Mouse (Mus musculus) brain, embryonic 14.5 days (tissue): ENCODE results near the gene Slc9a8.

Experiments
- CTCF ChIP-seq: fragments of 200-500 bp; IDR thresholded peaks from 2 replicates; pipeline ENCODE4 v1.5.1; 2012; ENCODE audit warnings: inconsistent platforms, mild to moderate bottlenecking, moderate library complexity, borderline replicate concordance; ENCODE audit not compliant: insufficient read depth, insufficient read length; ENCODE audit errors: extremely low read depth
- POLR2A ChIP-seq: fragments of 200-500 bp; IDR thresholded peaks from 2 replicates; pipeline ENCODE4 v1.6.1; 2012; ENCODE audit warnings: mild to moderate bottlenecking, inconsistent platforms, borderline replicate concordance; ENCODE audit not compliant: poor library complexity, insufficient read depth, insufficient read length, severe bottlenecking; ENCODE audit errors: extremely low read depth

GRCm38 (mm10) chr2:167424040-167424439 lies 2.5 kb downstream of the Slc9a8 start:
- TF ChIP-seq CTCF (no peak), POLR2A (no peak)
